Mouse (Mus musculus) gastrocnemius, adult 2 months (tissue): ENCODE data around the gene Ms4a14. TPM values are rescaled to one million over a fixed set of nuclear protein-coding genes. Genes with fewer than 3 reads are reported as not detected.
"Not testable (repeated sequence)": the region's sequence is repeated elsewhere in the genome, so short reads cannot be mapped to it uniquely, and the experiment has no call there.

Source experiments
- DNase-seq: peaks from one replicate; pipeline ENCODE4 v3.0.0; 2022
- H3K27ac ChIP-seq: fragments of 200-600 bp; 2 replicates; pipeline ENCODE4 v1.8.1; 2022; ENCODE audit warnings: mild to moderate bottlenecking
- H3K4me3 ChIP-seq: fragments of 200-600 bp; 2 replicates; pipeline ENCODE4 v1.8.1; 2022; ENCODE audit warnings: mild to moderate bottlenecking, moderate library complexity
- CTCF ChIP-seq: fragments of 200-600 bp; IDR thresholded peaks from 2 replicates; pipeline ENCODE4 v1.8.1; 2022; ENCODE audit warnings: antibody characterized with exemption, mild to moderate bottlenecking, moderate library complexity
- intact Hi-C: fragments of 180-260 bp; cut with DNase I; formaldehyde crosslinking; loops from one replicate; pipeline ENCODE4 v1.15.1; 2025
- long read RNA-seq, 2 experiments: library from polyadenylated mRNA; stranded (forward); transcript quantifications; one replicate each; pipeline ENCODE4 v2.0.0; 2021
- total RNA-seq, 2 experiments: library from RNA; stranded (reverse); gene quantifications; 2 replicates each; pipeline ENCODE4 v1.2.3; 2021

Gene Ms4a14
- not detected for total RNA-seq
- long read RNA-seq, experiment 1 = 0 reads
- long read RNA-seq, experiment 2 = 0 reads

GRCm38 (mm10) chr19:11314354-11314753, at the start of gene Ms4a14:
Gene Ms4a14 (minus strand): TSS chr19:11314454.
- no peak for TF ChIP-seq CTCF
- Histone ChIP-seq H3K27ac (no peak within 1 kb of the TSS), H3K4me3 (no peak within 1 kb of the TSS)
- no peak for DNase-seq
- intact Hi-C loops = no loop called here

DNA sequence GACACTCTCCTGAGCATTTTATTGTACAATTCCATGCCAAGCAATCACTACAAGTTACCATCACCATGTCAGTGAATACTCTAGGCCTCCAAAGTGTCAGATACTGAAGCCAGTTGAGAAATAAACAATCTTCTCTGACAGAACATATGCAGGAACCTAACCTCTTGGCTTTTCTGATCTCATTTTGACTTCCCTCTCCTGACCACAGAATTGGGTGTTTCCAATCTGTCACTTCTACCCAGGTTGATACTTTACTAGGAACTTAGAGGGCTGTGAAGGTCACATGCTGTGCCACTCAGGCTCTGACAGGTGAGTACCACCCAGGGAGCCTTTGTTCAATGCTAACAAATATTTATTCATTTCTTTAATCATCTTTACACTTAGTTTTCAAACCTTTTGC, 47.7 kb upstream of the Ms4a14 start:
- intact Hi-C loops = no loop called here
- H3K27ac ChIP-seq = no peak overlapping the region
- no peak for TF ChIP-seq CTCF
- no peak for DNase-seq
- H3K4me3 ChIP-seq = no peak overlapping the region

- no peak overlapping the region for H3K27ac ChIP-seq
- no peak for DNase-seq
- H3K4me3 ChIP-seq = no peak overlapping the region
- intact Hi-C loops = no loop called here
- TF ChIP-seq CTCF = peak; percentile 27; the same call in 1 of the 2 replicates
These were observed 45.9 kb upstream of the Ms4a14 start for GRCm38 (mm10) chr19:11360106-11360505.

DNA sequence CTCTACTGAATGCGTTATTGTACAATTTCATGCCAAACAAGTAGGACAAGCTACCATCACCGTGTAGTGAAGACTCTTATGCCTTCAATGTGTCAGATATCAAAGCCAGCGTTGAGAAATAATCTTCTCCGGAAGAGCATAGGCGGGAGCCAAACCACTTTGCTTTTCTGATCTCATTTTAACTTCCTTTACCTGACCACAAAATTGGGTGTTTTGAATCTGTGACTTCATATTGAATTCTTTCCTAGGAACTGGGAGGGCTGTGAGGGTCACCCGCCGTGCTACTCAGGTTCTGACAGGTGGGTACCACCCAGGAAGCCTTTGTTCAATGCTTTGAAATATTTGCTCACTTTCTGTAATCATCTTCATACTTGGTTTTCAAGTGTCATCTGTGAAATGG, 41.5 kb upstream of the Ms4a14 start:
- no peak for TF ChIP-seq CTCF
- Histone ChIP-seq H3K27ac (no peak overlapping the region), H3K4me3 (no peak overlapping the region)
- intact Hi-C loops = no loop called here
- no peak for DNase-seq

- TF ChIP-seq CTCF = peak; percentile 26; the same call in 1 of the 2 replicates
- intact Hi-C loops = loop anchor here (5.0 kb wide), 1 partner anchor 250 kb away; the partner anchor contains the start of gene Ms4a6d
- Histone ChIP-seq H3K27ac (no peak overlapping the region), H3K4me3 (no peak overlapping the region)
- DNase-seq = no peak
These were observed 37.6 kb upstream of the Ms4a14 start for GRCm38 (mm10) chr19:11351878-11352277.

DNA sequence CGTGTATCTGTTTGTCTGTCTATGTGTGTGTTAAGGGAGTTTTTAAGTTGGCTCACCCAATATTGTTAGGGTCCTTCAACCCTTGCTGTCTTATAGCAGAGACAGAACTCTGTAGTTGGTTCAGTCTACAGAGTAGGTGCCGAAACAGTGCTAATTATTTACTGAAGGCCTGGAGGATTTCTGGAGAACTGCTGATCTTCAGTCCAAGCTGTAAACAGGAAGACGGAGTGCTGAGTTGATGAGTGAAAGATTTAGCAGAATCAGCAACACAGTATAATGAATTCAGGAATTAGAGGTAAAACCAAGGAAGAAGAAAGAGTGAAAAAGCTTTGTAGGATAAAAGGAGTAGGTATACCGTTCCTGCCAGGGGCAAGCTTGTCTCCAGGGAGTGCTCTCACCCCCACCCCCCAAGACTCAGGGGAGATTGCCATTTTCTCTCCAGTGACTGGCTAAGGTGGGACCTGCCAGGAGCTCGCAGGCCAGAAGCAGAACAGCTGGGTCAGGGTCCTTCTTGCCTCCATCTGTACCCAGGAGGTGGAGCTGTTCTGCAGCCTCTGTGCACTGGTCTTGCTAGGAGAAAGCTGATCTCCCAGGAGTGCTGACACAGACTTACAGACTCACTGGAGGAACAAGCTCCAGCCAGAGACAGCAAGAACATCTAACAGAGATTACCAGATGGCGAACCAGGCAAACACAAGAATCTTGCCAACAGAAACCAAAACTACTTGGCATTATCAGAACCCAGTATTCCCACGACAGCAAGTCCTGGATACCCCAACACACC, 35.6 kb upstream of the Ms4a14 start:
- intact Hi-C loops = loop anchor here (5.0 kb wide), 1 partner anchor 252 kb away; the partner anchor contains the start of gene Ms4a6d
- TF ChIP-seq CTCF = 0 out of 2 replicates have a peak, but pooled peaks have one; percentile 10
- Histone ChIP-seq H3K27ac (0 out of 2 replicates have a peak overlapping the region, but pooled peaks have one; percentile 35), H3K4me3 (no peak overlapping the region)
- peak; percentile 29 for DNase-seq

DNA sequence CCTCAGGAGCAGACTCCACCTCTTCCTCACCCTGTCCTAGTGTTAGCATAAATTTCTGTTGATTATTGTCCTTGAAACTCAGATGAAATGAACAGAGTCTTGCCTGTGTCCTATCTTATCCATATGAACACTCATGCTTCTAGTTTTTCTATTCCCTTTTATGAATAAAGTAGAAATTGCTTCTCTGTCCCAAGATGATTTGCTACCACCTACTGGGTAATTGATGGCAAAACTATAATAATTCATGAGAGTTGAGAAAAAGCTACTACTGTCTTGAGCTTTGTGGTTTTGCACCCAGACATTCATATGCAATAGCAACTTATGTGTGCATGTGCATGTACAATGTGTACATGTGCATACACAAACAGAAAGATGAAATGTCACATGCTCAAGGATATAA, 29.7 kb upstream of the Ms4a14 start:
- intact Hi-C loops = no loop called here
- H3K4me3 ChIP-seq = no peak overlapping the region
- no peak for DNase-seq

DNA sequence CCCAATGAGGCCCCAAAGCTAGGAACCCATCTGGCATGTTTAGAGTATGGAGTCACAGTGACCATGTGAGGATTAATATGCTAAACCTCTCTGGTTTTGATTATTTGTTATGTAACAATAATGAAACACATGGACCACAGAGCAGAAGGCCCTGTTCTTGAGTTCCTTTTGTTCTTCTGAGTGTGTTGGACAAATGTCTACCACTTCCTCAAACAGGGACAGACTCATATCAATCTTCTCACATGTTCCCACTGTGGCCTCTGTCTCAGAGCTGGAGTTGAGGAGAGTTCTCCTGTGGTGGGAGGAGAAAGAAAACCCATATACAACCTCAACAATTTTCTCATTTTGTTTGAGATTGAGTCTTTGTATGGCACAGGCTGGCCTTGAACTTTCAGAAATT, 28.9 kb upstream of the Ms4a14 start:
- DNase-seq = no peak
- TF ChIP-seq CTCF = no peak
- intact Hi-C loops = no loop called here
- H3K27ac ChIP-seq = no peak overlapping the region
- H3K4me3 ChIP-seq = no peak overlapping the region

More for the DNA sequence above, 29.7 kb upstream of the Ms4a14 start:
- no peak overlapping the region for H3K27ac ChIP-seq
- no peak for TF ChIP-seq CTCF

GRCm38 (mm10) chr19:11335932-11336331, 21.7 kb upstream of the Ms4a14 start, which contains the start of gene Ms4a7:
Gene Ms4a7 (minus strand): TSS chr19:11336146.
- Histone ChIP-seq H3K4me3 (no peak within 1 kb of the TSS), H3K27ac (no peak within 1 kb of the TSS)
- TF ChIP-seq CTCF = no peak

GRCm38 (mm10) chr19:11321123-11321522, 6.9 kb upstream of the Ms4a14 start:
- DNase-seq = no peak
- H3K4me3 ChIP-seq = no peak overlapping the region
- intact Hi-C loops = no loop called here
- no peak for TF ChIP-seq CTCF
- H3K27ac ChIP-seq = no peak overlapping the region

More at GRCm38 (mm10) chr19:11335932-11336331, 21.7 kb upstream of the Ms4a14 start, which contains the start of gene Ms4a7:
- intact Hi-C loops = no loop called here
- no peak for DNase-seq

- TF ChIP-seq CTCF = no peak
- Histone ChIP-seq H3K4me3 (no peak overlapping the region), H3K27ac (no peak overlapping the region)
- intact Hi-C loops = no loop called here
- no peak for DNase-seq
These were observed 2.5 kb upstream of the Ms4a14 start for GRCm38 (mm10) chr19:11316786-11317185.

- DNase-seq = no peak
- TF ChIP-seq CTCF = no peak
- intact Hi-C loops = no loop called here
- Histone ChIP-seq H3K4me3 (no peak overlapping the region), H3K27ac (no peak overlapping the region)
These were observed 5.4 kb downstream of the Ms4a14 start for GRCm38 (mm10) chr19:11308888-11309287.

- intact Hi-C loops, DNase-seq, H3K4me3 ChIP-seq, H3K27ac ChIP-seq: not testable (repeated sequence)
These were observed 14.7 kb downstream of the Ms4a14 start for GRCm38 (mm10) chr19:11299529-11299928.
